Mouse (Mus musculus): ENCODE results near the gene Fhad1.

GRCm38 (mm10) chr4:141948822-141949221 lies 66.1 kb downstream of the Fhad1 start:
- no peak for TF ChIP-seq POLR2A (IDR thresholded peaks at IDR 0.05; ENCODE audit: insufficient read depth, low read length)
- no peak for TF ChIP-seq CTCF (IDR thresholded peaks at IDR 0.05; ENCODE audit: low read depth, low read length)

Data from ES-Bruce4 (cell line).